Mouse (Mus musculus) CH12F3 (cell line): ENCODE data around the gene Gm2a.

Source experiments
- in situ Hi-C: fragments of 300-500 bp; cut with MboI; formaldehyde crosslinking; loops from 2 replicates; pipeline ENCODE4 v1.14.3; 2020; ENCODE audit warnings: low sequenced_read_pairs

The Gm2a gene

GRCm38 (mm10) chr11:55128411-55128810 lies 30.5 kb downstream of the Gm2a start:
- in situ Hi-C loops = no loop called here

GRCm38 (mm10) chr11:55131077-55131742 lies 33.3 kb downstream of the Gm2a start:
- in situ Hi-C loops = no loop called here

GRCm38 (mm10) chr11:55131946-55132345 lies 34.0 kb downstream of the Gm2a start:
- in situ Hi-C loops = no loop called here

DNA sequence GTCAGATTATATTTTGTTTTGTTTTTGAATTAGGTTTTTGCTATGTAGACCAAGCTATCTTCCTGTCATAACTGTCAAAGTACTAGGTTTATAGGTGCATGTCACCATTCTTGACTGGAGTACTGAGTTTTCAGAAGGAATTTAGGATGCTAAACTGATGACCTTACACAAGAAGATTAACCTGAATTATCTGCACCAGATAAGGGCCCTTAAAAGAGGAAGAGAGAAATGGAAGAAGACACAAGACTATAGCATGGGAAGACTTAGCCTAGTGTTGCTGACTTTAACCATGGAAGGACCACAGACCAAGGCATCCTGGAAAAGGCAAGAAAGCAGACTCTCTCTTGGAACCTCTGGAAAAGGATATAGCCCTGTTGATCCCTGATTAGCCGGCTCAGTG lies 35.3 kb downstream of the Gm2a start:
- in situ Hi-C loops = no loop called here

- in situ Hi-C loops = no loop called here
These were observed 36.5 kb downstream of the Gm2a start for GRCm38 (mm10) chr11:55134407-55134806.

GRCm38 (mm10) chr11:55134871-55135270 lies 37.0 kb downstream of the Gm2a start:
- in situ Hi-C loops = no loop called here

DNA sequence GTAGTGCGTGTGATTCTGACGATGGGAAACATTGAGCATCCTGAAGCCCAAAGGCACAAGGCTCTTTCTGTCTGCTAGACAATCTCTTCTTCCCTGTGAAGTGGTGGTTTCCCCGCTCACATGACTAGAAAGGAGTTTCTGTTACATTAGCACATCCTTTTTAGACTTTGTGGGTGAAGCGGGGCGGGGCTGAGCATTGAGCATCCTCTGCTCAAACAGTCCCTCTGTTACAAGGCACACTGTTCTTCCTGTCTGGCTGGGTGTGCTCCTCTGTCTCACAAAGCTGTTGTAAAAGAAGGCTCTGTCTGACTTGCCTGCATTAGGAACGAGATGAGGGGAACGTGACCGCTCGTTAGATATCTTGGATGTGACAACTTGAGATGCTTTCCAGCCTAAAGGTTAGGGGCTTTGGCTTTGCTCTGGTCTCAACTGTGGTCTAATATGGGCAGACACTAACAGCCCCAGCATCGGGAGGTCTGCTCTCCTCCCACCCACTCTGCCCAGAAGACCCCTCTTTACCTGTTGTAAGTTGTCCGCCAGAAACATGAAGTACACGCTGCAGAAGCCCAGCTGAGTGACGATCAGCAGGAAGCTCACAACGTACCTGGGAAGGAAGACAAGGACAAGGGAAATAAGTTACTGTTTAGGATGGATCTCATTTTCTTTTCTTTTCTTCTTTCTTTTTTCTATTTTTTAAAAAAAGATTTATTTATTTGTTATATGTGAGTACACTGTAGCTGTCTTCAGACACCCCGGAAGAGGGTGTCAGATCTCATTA lies 39.0 kb downstream of the Gm2a start:
- in situ Hi-C loops = no loop called here

DNA sequence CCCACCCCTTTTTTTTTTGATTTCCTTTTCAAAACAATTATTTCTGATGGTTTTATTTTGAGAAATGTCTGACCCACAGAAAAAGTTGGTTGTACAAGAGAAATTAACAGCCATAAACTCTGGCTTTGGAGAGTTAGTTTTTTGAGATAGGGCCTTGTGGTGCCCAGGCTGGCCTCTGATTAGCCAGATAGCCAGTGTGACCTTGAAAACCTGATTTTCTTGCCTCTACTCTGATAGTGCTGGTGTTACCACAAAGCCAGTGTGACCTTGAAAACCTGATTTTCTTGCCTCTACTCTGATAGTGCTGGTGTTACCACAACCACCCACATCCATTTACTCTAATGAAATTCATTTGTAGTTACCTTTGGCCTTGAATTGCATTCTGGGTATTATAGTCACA lies 39.7 kb downstream of the Gm2a start:
- in situ Hi-C loops = no loop called here

GRCm38 (mm10) chr11:55141502-55141901 lies 43.6 kb downstream of the Gm2a start:
- in situ Hi-C loops = no loop called here

- in situ Hi-C loops = no loop called here
These were observed 46.1 kb downstream of the Gm2a start for GRCm38 (mm10) chr11:55144011-55144410.

DNA sequence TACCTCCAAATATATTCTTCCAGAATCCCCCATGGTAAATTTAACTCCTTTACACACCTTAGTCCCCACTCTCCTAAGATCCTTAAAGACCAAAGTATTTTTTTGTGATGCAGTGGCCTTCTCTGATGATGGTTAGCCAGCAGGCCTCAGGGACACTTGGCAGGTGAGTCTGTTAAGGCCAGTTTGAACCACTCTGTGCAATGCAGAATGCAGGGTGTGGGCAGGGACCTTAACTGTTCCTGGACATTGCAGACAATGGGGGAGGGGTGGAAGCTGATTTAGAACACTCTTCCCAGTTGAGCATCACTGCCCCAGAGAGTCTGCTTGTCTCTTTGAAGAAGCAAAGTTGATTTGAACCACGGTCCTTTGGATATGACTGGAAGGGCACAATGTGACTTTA lies 48.9 kb downstream of the Gm2a start:
- in situ Hi-C loops = no loop called here

- in situ Hi-C loops = no loop called here
These were observed 49.5 kb downstream of the Gm2a start for GRCm38 (mm10) chr11:55147423-55147822.

- in situ Hi-C loops = no loop called here
These were observed 50.5 kb downstream of the Gm2a start for GRCm38 (mm10) chr11:55148461-55148860.

DNA sequence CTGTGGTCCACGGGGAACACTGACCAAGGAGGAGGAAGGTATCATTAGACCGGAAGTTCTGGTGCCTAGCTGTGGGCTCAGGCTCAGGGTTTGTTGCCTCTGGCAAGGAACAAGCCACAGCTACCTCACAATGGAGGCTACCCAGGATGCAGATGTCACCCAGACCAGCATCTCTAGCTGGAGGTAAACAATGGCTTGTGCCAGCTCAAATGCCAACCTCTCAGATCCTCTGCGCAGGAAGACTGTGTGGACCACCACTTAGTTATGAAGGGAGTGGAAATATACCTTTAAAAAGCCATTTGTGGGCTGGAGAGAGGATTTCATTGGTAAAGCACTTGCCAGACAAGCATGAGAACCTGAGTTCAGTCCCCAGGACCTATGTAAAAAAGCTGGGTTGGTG lies 53.7 kb downstream of the Gm2a start, which contains the start of gene Slc36a3:
Gene Slc36a3, minus strand, starts transcription at position 101 of the 400 bp plus-strand sequence.
- in situ Hi-C loops = loop anchor here (10.0 kb wide), 2 partner anchors 107 to 157 kb away; no protein-coding TSS in a partner anchor

GRCm38 (mm10) chr11:55154398-55155069 lies 56.6 kb downstream of the Gm2a start:
- in situ Hi-C loops = loop anchor here (10.0 kb wide), 2 partner anchors 110 to 160 kb away; no protein-coding TSS in a partner anchor

GRCm38 (mm10) chr11:55155070-55155421 lies 57.1 kb downstream of the Gm2a start:
- in situ Hi-C loops = loop anchor here (10.0 kb wide), 2 partner anchors 110 to 160 kb away; no protein-coding TSS in a partner anchor

- in situ Hi-C loops = loop anchor here (10.0 kb wide), 2 partner anchors 114 to 164 kb away; no protein-coding TSS in a partner anchor
These were observed 61.0 kb downstream of the Gm2a start for GRCm38 (mm10) chr11:55158785-55159359.
